Mouse (Mus musculus) lung, postnatal 14 days (tissue): ENCODE data around the gene Ifitm2.

ENCODE experiments used
- DNase-seq: peaks from one replicate; pipeline ENCODE4 v3.0.0; 2021

The Ifitm2 gene

GRCm38 (mm10) chr7:140942341-140942740 lies 13.4 kb downstream of the Ifitm2 start:
- peak; percentile 23 for DNase-seq

- peak; percentile 89 for DNase-seq
Measured at GRCm38 (mm10) chr7:140941222-140942051, 14.3 kb downstream of the Ifitm2 start, which contains the start of gene Pgghg. Pgghg (plus strand) TSS chr7:140941391.

GRCm38 (mm10) chr7:140939669-140940171 lies 16.1 kb downstream of the Ifitm2 start:
- DNase-seq: peak; percentile 38

GRCm38 (mm10) chr7:140938896-140939295 lies 16.9 kb downstream of the Ifitm2 start:
- DNase-seq: no peak

GRCm38 (mm10) chr7:140938436-140938835 lies 17.4 kb downstream of the Ifitm2 start:
- no peak for DNase-seq

GRCm38 (mm10) chr7:140927181-140927580 lies 28.6 kb downstream of the Ifitm2 start:
- DNase-seq: no peak

- DNase-seq: no peak
Measured at GRCm38 (mm10) chr7:140923070-140923775, 32.6 kb downstream of the Ifitm2 start.

DNA sequence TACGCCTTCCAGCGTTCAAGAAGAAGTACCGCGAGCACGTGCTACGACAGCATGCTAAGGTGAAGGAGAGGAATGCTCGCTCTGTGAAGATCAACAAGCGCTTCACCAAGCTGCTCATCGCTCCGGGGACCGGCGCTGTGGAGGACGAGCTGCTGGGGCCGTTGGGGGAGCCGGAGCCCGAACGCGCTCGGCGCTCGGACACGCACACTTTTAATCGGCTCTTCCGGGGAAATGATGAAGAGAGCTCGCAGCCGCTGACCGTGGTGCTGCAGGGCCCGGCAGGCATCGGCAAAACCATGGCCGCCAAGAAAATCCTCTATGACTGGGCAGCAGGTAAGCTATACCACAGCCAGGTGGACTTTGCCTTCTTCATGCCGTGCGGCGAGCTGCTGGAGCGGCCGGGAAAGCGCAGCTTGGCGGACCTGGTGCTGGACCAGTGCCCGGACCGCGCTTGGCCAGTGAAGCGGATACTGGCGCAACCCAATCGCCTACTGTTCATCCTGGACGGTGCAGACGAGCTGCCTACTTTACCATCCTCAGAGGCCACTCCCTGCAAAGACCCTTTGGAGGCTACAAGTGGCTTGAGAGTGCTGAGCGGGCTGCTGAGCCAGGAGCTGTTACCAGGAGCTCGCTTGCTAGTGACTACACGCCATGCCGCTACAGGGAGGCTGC lies 33.3 kb downstream of the Ifitm2 start:
- DNase-seq: peak; percentile 44

GRCm38 (mm10) chr7:140921225-140921975 lies 34.4 kb downstream of the Ifitm2 start:
- no peak for DNase-seq

DNA sequence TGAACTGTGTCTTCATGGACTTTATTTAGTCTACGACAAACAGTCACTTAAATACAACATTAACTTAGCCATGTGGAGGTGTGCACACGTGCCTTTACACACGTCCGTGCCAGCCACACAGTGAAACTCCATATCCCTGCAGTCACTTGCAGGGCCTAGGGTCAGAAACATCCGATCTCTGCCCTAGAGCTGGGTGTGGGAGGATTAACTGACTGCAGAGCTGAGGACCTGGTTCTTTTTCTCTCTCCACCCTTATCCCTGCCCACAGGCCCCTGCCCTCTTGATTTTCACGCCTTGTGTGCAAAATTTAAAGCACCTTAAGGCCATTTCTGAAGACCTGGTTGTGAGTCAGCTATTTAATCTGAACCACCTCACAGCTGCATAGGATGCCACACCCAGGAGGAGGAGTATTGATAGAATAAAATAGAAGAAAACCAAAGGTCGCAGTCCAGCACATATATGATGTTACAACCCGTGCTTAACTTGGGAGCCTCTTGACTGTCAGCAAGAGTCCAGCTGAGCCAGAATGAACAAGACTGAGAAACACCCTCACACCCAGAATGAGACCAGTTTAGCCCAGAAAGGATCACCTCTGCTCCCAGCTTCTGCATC lies 35.3 kb downstream of the Ifitm2 start, which contains the start of gene Nlrp6:
Gene Nlrp6, plus strand, starts transcription at position 485 of the 612 bp plus-strand sequence.
- DNase-seq: no peak

- no peak for DNase-seq
Measured at GRCm38 (mm10) chr7:140919911-140920310, 35.9 kb downstream of the Ifitm2 start.

DNA sequence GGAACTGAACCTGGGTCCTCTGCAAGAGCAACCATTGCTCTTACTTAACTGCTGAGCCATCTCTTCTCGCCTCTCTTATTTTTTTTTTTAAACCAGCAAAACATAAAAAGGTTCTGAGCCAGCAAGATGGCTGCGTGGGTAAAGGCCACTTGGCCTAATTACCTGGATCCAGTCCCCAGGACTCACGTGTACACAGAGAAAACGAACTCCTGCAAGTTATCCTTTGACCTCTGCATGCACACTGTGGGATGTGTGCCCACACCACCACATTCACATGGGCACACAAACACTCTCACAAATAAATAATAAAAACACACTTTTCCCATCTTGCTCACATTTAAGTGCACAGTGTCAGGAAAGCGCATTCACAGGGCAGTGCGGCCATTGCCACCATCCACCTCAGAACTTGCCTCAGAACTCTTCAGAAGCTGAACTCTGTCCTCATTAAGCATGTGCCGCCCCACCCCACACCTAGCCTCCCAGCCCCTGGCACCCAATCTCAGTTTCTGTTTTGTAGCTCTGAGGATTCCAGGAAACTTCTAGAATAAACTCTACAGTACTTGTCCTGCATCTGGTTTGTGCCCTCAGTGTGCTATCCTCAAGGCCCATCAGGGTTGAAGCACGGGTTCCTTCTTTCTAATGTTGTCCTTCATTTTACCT lies 41.6 kb downstream of the Ifitm2 start:
- no peak for DNase-seq

GRCm38 (mm10) chr7:140912846-140913482 lies 42.8 kb downstream of the Ifitm2 start:
- DNase-seq: no peak

DNA sequence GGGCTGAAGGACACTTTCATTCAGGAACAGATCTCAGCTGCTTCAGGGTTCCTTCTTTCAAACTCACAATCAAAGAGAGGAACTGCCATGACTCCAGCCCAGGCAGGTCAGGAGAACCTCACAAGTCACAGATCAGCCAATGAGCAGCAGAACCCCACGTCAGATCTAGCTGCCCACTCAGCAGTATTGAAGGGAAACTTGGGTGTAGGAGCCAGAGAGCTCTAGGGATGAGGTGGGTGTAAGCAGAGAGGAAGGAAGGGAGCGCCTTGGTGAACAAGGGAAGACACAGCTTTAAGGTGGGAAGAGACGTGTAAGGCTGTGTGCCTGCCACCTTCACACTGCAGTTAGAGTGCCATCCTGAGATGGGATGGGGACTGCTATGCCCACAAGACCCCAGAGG lies 43.5 kb downstream of the Ifitm2 start:
- DNase-seq: no peak

DNA sequence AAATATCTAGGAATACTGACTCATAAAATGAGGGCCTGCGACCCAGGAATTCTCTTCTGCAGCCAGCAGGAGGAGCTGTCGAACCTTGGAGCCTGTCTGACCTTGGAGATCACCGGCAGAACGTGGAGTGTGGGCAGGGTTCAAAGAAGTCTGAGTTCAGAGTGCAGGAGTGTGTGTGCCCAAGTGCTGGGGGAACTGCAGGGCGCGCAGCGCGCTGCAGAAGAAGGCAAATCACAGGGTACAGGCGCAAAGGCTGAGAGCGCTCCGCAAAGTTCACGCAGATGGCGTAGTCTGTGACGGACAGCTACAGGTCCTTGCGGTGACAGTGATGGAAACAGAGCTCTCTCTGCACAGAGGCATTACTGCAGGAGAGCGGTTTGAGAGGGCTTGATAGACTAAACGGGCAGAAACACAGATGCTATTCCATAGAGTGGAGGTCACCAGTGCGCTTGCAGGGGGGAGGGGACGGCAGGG lies 47.1 kb downstream of the Ifitm2 start:
- peak; percentile 83 for DNase-seq

DNA sequence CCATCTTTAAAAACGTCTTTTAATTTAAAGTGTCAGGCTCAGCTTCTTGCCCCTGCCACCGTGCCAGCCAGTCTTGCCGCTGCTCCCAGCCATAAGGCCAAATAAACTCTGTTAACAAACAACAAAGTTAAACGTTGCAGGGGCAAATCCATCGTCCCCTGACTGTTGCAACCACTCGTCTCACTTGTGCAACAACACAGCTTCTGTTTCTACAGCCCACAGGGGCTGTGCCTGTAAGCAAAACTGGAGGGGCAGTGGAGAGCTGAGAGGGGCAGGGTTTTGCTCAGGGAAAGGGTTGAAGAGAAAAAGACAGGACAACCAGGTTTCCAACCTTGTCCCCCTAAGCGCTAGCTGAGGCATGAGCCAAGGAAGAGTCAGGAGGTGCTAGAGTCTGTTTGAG lies 47.6 kb downstream of the Ifitm2 start:
- no peak for DNase-seq

DNA sequence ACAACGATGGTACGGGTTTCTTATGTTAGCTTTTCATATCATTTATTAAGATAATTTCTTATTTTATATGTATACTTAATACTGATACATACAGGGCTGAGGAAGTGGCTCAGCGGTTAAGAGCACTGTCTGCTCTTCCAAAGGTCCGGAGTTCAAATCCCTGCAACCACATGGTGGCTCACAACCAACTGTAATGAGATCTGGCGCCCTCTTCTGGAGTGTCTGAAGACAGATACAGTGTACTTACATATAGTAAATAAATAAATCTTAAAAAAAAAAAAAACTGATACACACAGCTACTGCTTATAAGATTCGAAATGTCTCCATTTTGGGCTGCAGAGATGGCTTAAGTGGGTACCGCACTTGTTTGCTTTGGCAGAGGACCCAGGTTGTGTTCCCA lies 48.1 kb downstream of the Ifitm2 start:
- no peak for DNase-seq

- no peak for DNase-seq
Measured at GRCm38 (mm10) chr7:140907131-140907530, 48.7 kb downstream of the Ifitm2 start.

DNA sequence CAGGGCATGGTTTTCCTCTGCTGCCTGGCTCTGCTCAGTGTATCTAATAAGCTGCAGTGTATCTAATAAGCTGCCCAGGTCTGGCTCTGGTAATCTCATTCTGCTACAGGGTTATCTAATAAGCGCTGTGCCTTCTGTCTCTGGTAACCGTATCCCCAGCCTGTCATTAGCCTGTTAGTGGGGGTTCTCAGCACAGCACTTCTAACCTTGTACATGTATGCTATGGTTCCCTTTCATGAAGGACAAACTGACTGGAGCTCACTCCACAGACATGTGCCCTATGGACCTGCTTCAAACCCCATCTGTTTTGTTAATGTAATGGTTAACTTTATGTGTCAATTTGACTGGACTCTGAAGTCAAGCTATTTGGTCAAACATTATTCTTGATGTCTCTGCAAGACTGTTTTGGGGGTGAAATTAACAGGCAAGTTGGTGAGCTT lies 50.1 kb downstream of the Ifitm2 start:
- DNase-seq: no peak
